Mouse (Mus musculus) brain, embryonic 14.5 days (tissue): ENCODE data around the gene Grb7.

ENCODE experiments used
- CTCF ChIP-seq: fragments of 200-500 bp; IDR thresholded peaks from 2 replicates; pipeline ENCODE4 v1.5.1; 2012; ENCODE audit warnings: inconsistent platforms, mild to moderate bottlenecking, moderate library complexity, borderline replicate concordance; ENCODE audit not compliant: insufficient read depth, insufficient read length; ENCODE audit errors: extremely low read depth
- POLR2A ChIP-seq: fragments of 200-500 bp; IDR thresholded peaks from 2 replicates; pipeline ENCODE4 v1.6.1; 2012; ENCODE audit warnings: mild to moderate bottlenecking, inconsistent platforms, borderline replicate concordance; ENCODE audit not compliant: poor library complexity, insufficient read depth, insufficient read length, severe bottlenecking; ENCODE audit errors: extremely low read depth

- TF ChIP-seq CTCF = no peak
- TF ChIP-seq POLR2A = peak; percentile 48; the same call in 1 of the 2 replicates
These were observed 46.0 kb upstream of the Grb7 start, which contains the start of gene Pgap3 for GRCm38 (mm10) chr11:98400161-98400726.
